Mouse (Mus musculus): ENCODE measurements at regions not wholly inside any gene's neighbourhood (a gene's known extent, or its start where the extent isn't known, plus 50 kb on each side); places are given as distances from the start of the nearest gene placed in this dataset.

GRCm38 (mm10) chr3:120477934-120478333 is 693.6 kb downstream of the Rwdd3 start:
- peaks cover 2% of the 10 kb centered on the region; the same call in 1 of the 2 replicates for H3K9me3 ChIP-seq (replicated peaks)
- no peak for TF ChIP-seq CTCF (IDR thresholded peaks at IDR 0.05; ENCODE audit: low read depth, low read length)
- TF ChIP-seq POLR2AphosphoS5 (IDR thresholded peaks at IDR 0.05; ENCODE audit: insufficient replicate concordance, low read depth, low read length), result no peak
- no peak for TF ChIP-seq TAL1 (conservative IDR thresholded peaks at IDR 0.05; ENCODE audit: low read depth, low read length)
- no peak for TF ChIP-seq GATA1 (IDR thresholded peaks at IDR 0.05; ENCODE audit: borderline replicate concordance, low read length)
- no peak for TF ChIP-seq GATA2 (IDR thresholded peaks at IDR 0.05; ENCODE audit: borderline replicate concordance, low read depth, low read length)
- DNase-seq (ENCODE audit: low spot score) (no peak), ATAC-seq (ENCODE audit: extremely low read depth, insufficient number of reproducible peaks, low FRiP score, poor library complexity, severe bottlenecking) (no peak)
- no peak overlapping the region for H3K4me3 ChIP-seq (ENCODE audit: low read depth, low read length)
- H3K27me3 ChIP-seq (ENCODE audit: insufficient read depth, low read length), result no peaks in the 10 kb centered on the region
- H3K36me3 ChIP-seq (replicated peaks), result no peaks in the 10 kb centered on the region
- H3K4me1 ChIP-seq (ENCODE audit: insufficient read depth, low read depth, low read length), result no peaks in the 10 kb centered on the region

GRCm38 (mm10) chr3:120477232-120477631 is 693.0 kb upstream of the Ptbp2 start:
- Histone ChIP-seq H3K4me1 (ENCODE audit: insufficient read depth, low read depth, low read length) (no peaks in the 10 kb centered on the region), H3K36me3 (replicated peaks) (no peaks in the 10 kb centered on the region), H3K4me3 (ENCODE audit: low read depth, low read length) (no peak overlapping the region), H3K27me3 (ENCODE audit: insufficient read depth, low read length) (no peaks in the 10 kb centered on the region), H3K9me3 (replicated peaks) (peaks cover 2% of the 10 kb centered on the region; the same call in 1 of the 2 replicates)
- no peak for ATAC-seq (ENCODE audit: extremely low read depth, insufficient number of reproducible peaks, low FRiP score, poor library complexity, severe bottlenecking)
- no peak for TF ChIP-seq GATA2 (IDR thresholded peaks at IDR 0.05; ENCODE audit: borderline replicate concordance, low read depth, low read length)
- no peak for TF ChIP-seq CTCF (IDR thresholded peaks at IDR 0.05; ENCODE audit: low read depth, low read length)
- TF ChIP-seq POLR2AphosphoS5 (IDR thresholded peaks at IDR 0.05; ENCODE audit: insufficient replicate concordance, low read depth, low read length), result no peak
- no peak for TF ChIP-seq TAL1 (conservative IDR thresholded peaks at IDR 0.05; ENCODE audit: low read depth, low read length)
- no peak for TF ChIP-seq GATA1 (IDR thresholded peaks at IDR 0.05; ENCODE audit: borderline replicate concordance, low read length)
- DNase-seq (ENCODE audit: low spot score), result no peak

- Histone ChIP-seq H3K27me3 (ENCODE audit: insufficient read depth, low read length) (no peaks in the 10 kb centered on the region), H3K36me3 (replicated peaks) (no peaks in the 10 kb centered on the region), H3K4me1 (ENCODE audit: insufficient read depth, low read depth, low read length) (no peaks in the 10 kb centered on the region), H3K4me3 (ENCODE audit: low read depth, low read length) (no peak overlapping the region), H3K9me3 (replicated peaks) (peaks cover 4% of the 10 kb centered on the region; the same call in 1 of the 2 replicates)
- ATAC-seq (ENCODE audit: extremely low read depth, insufficient number of reproducible peaks, low FRiP score, poor library complexity, severe bottlenecking), result no peak
- no peak for DNase-seq (ENCODE audit: low spot score)
- TF ChIP-seq POLR2AphosphoS5 (IDR thresholded peaks at IDR 0.05; ENCODE audit: insufficient replicate concordance, low read depth, low read length) (no peak), CTCF (IDR thresholded peaks at IDR 0.05; ENCODE audit: low read depth, low read length) (no peak), GATA2 (IDR thresholded peaks at IDR 0.05; ENCODE audit: borderline replicate concordance, low read depth, low read length) (no peak), GATA1 (IDR thresholded peaks at IDR 0.05; ENCODE audit: borderline replicate concordance, low read length) (no peak), TAL1 (conservative IDR thresholded peaks at IDR 0.05; ENCODE audit: low read depth, low read length) (no peak)
These were observed 689.4 kb upstream of the Ptbp2 start for GRCm38 (mm10) chr3:120473645-120474038.

GRCm38 (mm10) chr3:120472687-120473644 is 688.7 kb upstream of the Ptbp2 start:
- H3K27me3 ChIP-seq (ENCODE audit: insufficient read depth, low read length), result no peaks in the 10 kb centered on the region
- no peaks in the 10 kb centered on the region for H3K36me3 ChIP-seq (replicated peaks)
- no peak for TF ChIP-seq POLR2AphosphoS5 (IDR thresholded peaks at IDR 0.05; ENCODE audit: insufficient replicate concordance, low read depth, low read length)
- no peak for TF ChIP-seq CTCF (IDR thresholded peaks at IDR 0.05; ENCODE audit: low read depth, low read length)
- TF ChIP-seq GATA1 (IDR thresholded peaks at IDR 0.05; ENCODE audit: borderline replicate concordance, low read length), result no peak
- no peak for TF ChIP-seq TAL1 (conservative IDR thresholded peaks at IDR 0.05; ENCODE audit: low read depth, low read length)
- no peak for TF ChIP-seq GATA2 (IDR thresholded peaks at IDR 0.05; ENCODE audit: borderline replicate concordance, low read depth, low read length)
- DNase-seq (ENCODE audit: low spot score), result no peak
- H3K4me1 ChIP-seq (ENCODE audit: insufficient read depth, low read depth, low read length), result no peaks in the 10 kb centered on the region
- ATAC-seq (ENCODE audit: extremely low read depth, insufficient number of reproducible peaks, low FRiP score, poor library complexity, severe bottlenecking), result no peak
- no peak overlapping the region for H3K4me3 ChIP-seq (ENCODE audit: low read depth, low read length)
- peaks cover 4% of the 10 kb centered on the region; the same call in 1 of the 2 replicates for H3K9me3 ChIP-seq (replicated peaks)

- peaks cover 4% of the 10 kb centered on the region; the same call in 1 of the 2 replicates for H3K9me3 ChIP-seq (replicated peaks)
- H3K4me1 ChIP-seq (ENCODE audit: insufficient read depth, low read depth, low read length), result no peaks in the 10 kb centered on the region
- H3K4me3 ChIP-seq (ENCODE audit: low read depth, low read length), result no peak overlapping the region
- no peaks in the 10 kb centered on the region for H3K36me3 ChIP-seq (replicated peaks)
- TF ChIP-seq GATA1 (IDR thresholded peaks at IDR 0.05; ENCODE audit: borderline replicate concordance, low read length) (no peak), POLR2AphosphoS5 (IDR thresholded peaks at IDR 0.05; ENCODE audit: insufficient replicate concordance, low read depth, low read length) (no peak), GATA2 (IDR thresholded peaks at IDR 0.05; ENCODE audit: borderline replicate concordance, low read depth, low read length) (no peak), CTCF (IDR thresholded peaks at IDR 0.05; ENCODE audit: low read depth, low read length) (no peak), TAL1 (conservative IDR thresholded peaks at IDR 0.05; ENCODE audit: low read depth, low read length) (no peak)
- H3K27me3 ChIP-seq (ENCODE audit: insufficient read depth, low read length), result no peaks in the 10 kb centered on the region
- ATAC-seq (ENCODE audit: extremely low read depth, insufficient number of reproducible peaks, low FRiP score, poor library complexity, severe bottlenecking), result no peak
- no peak for DNase-seq (ENCODE audit: low spot score)
These were observed 687.7 kb upstream of the Ptbp2 start for GRCm38 (mm10) chr3:120471878-120472444.

GRCm38 (mm10) chr3:120468887-120469286 is 684.6 kb upstream of the Ptbp2 start:
- H3K36me3 ChIP-seq (replicated peaks), result no peaks in the 10 kb centered on the region
- H3K9me3 ChIP-seq (replicated peaks), result peaks cover 4% of the 10 kb centered on the region; the same call in 1 of the 2 replicates
- TF ChIP-seq GATA1 (IDR thresholded peaks at IDR 0.05; ENCODE audit: borderline replicate concordance, low read length), result no peak
- no peak for TF ChIP-seq CTCF (IDR thresholded peaks at IDR 0.05; ENCODE audit: low read depth, low read length)
- no peaks in the 10 kb centered on the region for H3K27me3 ChIP-seq (ENCODE audit: insufficient read depth, low read length)
- no peak for ATAC-seq (ENCODE audit: extremely low read depth, insufficient number of reproducible peaks, low FRiP score, poor library complexity, severe bottlenecking)
- no peak overlapping the region for H3K4me3 ChIP-seq (ENCODE audit: low read depth, low read length)
- no peak for DNase-seq (ENCODE audit: low spot score)
- no peaks in the 10 kb centered on the region for H3K4me1 ChIP-seq (ENCODE audit: insufficient read depth, low read depth, low read length)
